Mouse (Mus musculus) T-helper 1 cell (primary cell): ENCODE data around the gene Aldh1a3.

Source experiments
- in situ Hi-C: fragments of 300-600 bp; cut with MboI, MseI; formaldehyde crosslinking; loops from one replicate; pipeline ENCODE4 v1.15.1; 2025; ENCODE audit warnings: high pct_unique_total_duplicates

Gene Aldh1a3

DNA sequence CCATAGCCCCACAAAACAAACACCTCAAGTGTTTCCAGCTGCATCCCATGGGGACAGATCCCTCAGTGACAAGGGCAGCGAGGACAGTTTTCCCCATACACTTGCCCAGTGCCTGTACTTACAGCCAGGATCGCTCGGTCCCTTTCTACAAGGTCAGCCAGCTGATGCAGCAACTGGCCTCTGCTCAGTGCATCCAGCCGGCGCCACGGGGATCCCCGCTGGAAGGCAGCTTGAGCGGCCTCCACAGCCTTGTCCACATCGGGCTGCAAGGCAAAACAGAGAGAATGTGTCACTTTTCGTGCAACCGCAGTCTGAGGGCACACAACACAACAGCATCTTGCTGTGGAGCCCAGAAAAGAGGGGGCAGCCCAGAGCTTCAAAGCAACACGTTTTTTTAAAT, 8.3 kb downstream of the Aldh1a3 start:
- in situ Hi-C loops, result no loop called here

DNA sequence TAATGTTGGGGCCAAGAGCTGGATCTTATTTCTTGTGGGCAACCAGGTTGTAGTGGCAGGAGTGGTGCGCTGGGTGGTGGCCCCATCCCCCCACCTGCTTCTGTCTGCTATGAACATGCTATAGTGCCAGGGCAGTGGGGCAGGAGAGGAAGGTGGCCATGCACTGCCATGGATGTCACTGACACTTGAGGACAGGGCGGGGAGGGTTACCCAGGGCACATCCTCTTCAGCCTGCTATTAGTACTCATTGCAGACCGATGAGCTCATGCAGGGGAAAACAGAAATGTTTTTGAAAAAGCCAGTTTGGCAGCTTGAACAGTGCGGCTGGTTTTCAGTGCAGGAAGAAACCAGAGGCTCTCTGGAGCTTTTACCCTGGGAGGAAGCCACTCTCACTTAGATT, 10.5 kb downstream of the Aldh1a3 start:
- in situ Hi-C loops, result no loop called here

DNA sequence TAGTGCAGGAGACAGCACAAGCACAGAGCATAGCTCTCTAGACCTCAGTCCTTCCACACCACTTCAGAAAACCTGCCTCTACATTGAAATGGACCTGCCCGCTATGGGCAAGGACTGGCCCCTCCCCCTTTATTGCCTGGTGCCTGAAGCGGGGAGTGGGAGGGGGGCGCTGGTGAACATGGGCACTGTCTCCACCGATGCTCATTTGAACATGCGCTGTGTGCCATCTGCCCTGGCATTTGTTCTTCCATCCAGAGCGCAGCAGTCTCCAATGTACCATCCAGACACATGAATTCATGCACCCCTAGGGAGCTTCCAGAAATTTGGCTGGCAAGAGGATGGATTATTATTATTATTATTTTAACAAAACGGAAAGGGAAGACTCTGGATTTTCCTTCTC, 14.2 kb downstream of the Aldh1a3 start:
- in situ Hi-C loops, result no loop called here

DNA sequence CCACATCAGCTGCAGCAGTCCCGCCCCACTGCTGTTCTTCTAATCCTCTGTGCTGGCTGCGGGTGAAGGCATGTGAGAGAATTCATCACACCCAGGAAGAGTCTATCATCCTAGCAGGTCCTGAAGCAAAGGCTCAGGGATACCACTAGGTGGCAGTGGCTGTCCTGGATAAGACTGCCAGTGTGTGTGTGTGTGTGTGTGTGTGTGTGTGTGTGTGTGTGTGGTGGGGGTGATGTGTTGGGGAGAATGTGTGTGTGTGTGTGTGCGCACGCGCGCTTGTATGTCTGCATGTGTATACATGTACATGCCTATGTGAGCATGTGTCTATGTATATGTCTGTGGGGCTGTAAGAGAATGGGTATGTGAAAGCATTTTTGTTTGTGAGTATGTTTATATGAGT, 17.9 kb downstream of the Aldh1a3 start:
- in situ Hi-C loops, result loop anchor here (5.0 kb wide), 1 partner anchor 82 kb away; no protein-coding TSS in a partner anchor

DNA sequence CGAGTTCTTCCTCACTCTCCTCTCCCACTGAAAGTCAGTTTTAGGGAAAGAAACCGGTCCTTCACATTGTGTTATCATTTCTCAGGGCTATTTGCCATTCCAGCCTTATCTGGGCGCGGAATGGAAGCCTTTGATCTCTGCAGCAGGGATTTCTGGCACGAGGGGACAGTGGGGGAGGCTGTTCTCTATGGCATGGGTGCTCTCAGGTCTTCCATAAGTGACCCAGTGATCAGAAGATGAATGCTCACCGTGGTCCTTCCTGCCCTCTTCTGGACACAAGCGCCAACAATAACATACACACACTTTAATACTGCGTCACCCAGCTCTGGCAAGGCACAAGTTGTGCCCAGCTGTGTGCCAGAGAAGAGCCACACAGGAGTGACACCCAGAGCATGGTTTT, 20.3 kb downstream of the Aldh1a3 start:
- in situ Hi-C loops, result loop anchor here (5.0 kb wide), 1 partner anchor 80 kb away; no protein-coding TSS in a partner anchor

DNA sequence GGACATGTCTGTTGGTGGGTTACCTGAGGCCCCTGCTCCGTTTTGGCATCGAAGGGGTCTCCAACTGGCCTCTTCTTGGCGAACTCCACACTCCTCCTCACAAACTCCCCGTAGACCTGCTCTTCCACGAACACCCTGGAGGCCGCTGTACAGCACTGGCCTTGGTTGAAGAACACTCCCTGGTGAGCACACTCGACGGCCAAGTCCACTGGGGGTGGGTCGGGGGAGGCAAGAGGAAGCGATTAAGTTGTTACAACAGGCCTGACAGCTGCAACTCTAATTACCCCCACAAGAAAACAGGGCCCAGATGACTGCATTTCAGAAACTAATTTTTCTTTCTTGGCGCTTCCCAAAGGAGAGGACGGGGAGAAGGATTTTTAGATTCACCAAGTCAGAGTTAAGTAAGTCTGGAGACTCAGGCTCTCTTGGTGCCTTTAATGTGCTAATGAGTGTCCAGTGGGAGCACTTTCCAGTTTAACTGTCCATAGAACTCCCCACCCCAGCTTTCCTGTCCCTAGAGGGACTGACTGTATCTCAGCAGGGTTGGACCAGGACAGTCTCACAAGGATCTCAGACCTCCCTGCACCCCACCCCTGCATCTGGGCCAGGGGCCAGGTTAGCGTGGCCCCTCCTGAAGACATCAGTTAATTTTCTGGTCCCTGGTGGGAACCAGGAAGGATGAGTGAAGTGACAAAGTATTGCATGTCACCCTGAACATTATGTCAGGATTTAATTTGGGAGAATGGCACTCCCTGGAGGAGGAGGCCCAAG, 21.2 kb downstream of the Aldh1a3 start:
- in situ Hi-C loops, result loop anchor here (5.0 kb wide), 1 partner anchor 79 kb away; no protein-coding TSS in a partner anchor

DNA sequence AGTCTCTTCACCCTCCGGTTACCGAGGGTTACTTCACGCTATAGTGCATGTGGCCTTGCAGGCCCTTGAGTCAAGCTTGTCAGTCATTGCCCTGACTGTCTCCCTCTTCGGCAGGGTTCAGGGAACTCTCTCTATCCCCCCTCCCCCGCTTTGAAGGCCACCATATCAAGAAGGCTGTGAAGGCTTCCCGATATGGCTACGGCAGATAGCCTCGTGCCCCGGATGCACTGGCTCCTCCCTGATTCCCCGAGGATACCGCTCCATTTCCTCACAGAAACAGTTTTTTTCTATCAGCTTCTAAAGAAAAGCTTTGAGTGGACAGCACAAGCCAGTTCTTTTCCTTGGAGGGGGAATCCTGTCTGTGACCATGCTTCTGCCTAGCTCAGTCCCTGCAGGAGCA, 21.8 kb downstream of the Aldh1a3 start:
- in situ Hi-C loops, result loop anchor here (5.0 kb wide), 1 partner anchor 78 kb away; no protein-coding TSS in a partner anchor

DNA sequence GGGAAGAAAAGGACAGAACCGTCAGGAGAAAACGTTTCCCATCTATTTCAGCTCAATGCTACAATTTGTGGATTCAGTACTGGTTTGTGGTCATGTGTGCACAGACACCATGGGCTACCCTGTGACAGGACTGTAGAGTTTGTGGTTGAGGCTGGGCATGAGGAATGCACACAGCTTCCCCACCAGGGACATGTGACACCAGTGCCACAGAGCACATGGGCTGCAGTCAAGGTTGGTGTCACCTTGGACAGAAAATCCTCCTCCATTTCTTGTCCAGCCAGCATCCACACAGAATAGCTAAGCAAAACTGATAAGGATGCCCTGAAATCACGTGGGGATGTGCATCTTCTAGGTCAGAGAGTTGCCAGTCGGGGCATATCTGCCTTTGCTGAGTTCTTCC, 22.5 kb downstream of the Aldh1a3 start:
- in situ Hi-C loops, result loop anchor here (5.0 kb wide), 1 partner anchor 78 kb away; no protein-coding TSS in a partner anchor

DNA sequence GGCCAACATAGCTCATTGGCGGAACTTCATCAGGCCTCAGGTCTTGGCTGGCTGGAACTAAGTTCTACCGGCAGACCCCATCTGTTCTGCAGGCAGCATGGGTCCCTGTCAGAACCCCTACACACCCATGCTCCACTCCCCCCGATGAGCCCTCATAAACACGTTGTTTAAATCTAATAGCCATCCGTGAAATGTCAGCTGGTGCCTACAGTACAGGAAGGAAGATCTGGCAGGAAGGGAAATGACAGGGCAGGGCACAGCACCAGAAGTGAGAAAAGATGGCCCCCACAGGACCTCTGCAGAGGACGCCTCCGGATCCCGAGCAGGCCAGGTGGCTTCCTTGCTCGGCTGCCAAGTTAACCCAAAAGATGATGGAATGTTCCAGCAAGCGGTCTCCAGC, 23.2 kb downstream of the Aldh1a3 start:
- in situ Hi-C loops, result no loop called here

DNA sequence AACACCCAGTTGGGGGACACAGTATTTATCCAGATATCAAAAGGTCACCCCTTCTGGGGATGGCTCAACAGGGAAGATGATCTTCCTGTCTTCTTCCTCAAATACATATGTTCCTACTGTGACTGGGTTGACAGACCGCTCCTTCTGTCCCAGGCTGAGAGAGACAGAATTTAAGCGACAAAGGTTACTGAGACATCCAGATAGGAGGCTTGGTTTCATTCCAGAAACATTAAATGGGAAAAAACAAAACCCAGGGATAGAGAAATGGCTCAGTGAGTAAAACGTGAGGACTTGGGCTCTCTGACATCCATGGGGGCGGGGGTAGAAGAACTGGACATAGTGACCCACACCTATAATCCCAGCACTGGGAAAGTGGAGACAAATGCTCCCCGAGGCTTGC, 24.4 kb downstream of the Aldh1a3 start:
- in situ Hi-C loops, result no loop called here

DNA sequence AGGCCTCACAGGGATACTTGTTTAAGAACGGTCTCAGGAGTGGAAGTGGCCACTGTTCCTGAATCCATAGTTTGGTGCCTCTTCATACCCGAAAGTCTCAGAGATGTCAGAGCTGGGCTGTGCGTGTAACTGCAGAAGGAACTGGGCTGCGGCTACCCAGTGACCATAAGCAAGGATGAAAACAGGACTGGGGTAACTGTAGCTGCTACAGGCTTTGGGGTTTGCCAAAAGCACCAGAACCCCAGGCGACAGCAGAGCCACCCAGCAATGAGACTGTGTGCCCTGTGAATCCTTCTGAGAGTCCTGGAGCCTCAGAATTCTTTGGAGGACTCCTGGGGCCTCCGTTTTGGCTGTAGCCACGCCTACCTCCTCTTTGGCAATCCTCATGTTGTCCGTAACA, 25.7 kb downstream of the Aldh1a3 start:
- in situ Hi-C loops, result no loop called here

DNA sequence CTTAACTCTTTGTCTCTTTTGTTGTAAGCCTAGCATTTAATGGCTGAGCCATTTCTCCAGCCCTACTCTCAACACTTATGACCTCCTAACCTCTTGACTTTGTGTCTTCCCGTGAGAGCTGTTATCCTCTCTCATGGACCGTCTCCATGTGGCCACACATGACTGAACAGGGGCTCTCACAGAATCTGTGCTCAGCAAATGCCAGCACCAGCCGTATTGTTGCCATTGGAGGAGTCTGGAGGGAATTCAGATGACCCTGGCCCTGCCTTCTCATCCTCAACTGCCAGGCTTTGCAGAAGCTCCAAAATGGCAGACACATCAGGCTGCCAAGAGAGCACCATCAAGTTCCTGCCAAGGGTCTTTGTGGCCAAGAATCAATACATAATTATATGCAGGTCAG, 30.0 kb downstream of the Aldh1a3 start:
- in situ Hi-C loops, result loop anchor here (5.0 kb wide), 1 partner anchor 300 kb away; no protein-coding TSS in a partner anchor

DNA sequence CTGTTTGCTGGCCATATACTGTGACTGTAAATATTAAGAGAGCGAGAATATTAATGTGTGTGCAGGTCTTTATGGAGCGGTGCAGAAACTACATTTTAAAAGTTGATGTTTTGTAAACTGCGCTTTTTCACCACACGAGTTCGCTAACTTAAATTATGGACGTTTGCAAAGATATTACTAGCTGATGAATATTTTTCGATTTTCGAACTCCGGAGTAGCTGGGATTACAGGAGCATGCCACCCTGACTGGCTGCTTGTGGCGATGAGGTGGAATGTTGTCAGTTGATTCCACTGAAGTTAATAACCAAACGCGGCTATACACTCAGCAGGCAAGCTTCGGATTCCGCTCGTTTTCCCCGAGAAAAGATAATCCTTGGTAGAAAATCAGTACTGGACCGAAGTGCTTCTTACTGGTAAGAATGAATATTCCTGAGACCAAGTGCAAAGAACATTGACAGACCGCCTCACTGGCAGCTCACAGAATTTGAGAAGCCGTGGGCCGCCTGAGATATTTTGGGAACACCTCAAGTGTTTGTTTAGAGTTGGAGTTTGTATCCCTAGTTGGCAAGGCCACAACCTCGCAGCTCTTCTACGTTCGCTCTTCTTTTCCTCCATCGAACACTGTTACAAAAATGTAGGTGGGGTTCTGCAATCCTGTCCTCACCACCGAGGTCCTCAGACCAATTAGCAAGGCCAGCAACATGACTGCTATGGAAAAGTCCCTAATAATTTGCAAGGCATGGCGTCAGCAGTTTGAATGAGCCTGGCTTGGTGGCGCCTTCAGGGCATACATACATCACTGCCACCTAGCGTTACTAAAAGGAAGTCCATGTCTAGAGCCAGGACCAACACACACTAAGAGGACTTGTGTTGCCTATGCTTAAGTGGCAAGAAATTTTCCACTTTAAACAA, 38.4 kb downstream of the Aldh1a3 start:
- in situ Hi-C loops, result no loop called here

DNA sequence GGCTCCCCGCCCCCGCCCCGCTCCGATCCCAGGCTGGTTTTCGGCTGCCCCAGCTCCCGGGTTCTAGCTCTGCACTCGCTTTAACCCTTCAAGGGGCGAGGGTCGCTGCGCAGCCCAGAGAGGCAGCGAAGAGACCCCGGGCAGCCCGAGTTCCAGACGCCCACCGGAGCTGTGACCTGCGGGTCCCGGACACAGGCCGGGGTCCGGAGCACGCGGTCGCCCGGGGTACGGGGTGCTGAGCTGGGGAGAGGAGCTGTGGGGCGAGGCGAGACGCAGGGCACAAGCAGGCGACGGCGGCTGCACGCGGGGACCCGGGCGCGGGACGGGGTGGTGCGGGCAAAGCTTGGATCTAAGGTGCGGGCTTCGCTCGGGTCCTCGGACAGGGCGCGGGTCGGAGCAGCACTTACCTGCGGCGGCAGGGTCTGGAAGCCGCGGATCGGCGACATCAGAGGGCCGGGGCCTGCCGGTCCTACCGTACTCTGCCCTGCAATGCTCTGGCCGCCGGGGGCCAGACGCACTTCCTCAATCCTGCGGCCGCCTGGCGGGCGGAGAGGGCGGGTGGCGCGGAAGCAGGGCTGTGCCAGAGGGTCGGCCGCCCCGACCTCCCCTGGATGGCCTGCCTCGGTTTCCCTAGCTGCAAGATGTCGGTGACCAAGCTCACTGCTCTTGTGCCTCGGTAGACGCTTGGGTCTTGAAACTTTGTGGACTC, 39.4 kb downstream of the Aldh1a3 start, which contains the start of gene Lrrk1:
Lrrk1 (minus strand) TSS at position 538 of the 709 bp plus-strand sequence.
- in situ Hi-C loops, result no loop called here

DNA sequence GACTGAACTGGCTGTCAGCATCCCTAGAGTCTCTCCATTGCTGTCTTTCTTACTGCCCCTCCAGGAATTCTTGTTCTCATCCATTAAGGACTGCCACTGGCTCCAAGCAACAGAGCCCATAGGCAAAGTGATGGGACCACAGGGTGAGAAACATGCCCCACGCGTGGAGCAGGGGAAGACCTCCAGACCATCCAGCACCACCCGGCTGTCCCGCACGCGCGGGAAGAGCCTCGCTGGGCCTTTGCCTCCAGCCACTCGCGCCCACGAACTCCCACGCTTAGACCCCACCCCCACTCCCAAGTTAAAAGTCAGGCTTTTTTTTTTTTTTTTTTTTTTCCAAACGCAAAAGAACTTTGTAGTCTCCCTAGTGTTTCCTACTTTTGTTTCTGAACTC, 39.9 kb downstream of the Aldh1a3 start:
- in situ Hi-C loops, result no loop called here

DNA sequence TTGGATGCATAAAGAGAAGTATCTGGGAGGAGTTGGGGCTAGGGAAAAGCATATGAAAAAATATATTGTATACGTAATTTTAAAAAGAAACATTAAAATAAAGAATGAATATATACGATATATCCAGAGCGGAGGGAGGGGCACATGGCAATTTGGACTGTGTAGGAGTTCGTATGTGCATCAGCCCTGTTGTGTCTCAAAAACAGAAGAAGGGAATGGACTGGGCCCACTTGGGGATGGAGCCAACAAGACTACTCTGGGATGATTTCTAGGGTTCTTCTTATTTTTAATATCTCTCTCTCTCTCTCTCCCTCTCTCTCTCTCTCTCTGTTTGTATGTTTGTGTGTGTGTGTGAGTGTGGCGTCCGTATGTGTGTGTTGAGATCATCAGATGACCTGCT, 40.9 kb downstream of the Aldh1a3 start:
- in situ Hi-C loops, result no loop called here

DNA sequence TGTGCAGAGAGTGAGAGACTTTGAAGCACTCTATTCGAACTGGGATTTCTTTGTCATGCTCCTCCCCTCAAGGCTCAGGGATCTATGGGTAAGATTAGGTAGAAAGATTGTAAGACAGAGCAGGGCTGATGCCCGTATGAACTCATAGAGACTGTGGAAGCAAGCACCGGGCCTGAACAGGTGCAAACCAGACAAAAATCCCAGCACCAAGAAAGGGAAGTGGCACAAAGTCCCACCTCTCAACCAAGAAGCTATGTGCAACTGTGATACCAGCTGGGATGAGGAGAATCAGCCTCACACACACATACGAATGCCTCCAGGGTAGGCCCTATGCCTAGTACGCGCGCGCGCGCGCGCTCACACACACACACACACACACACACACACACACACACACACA, 41.5 kb downstream of the Aldh1a3 start:
- in situ Hi-C loops, result no loop called here

DNA sequence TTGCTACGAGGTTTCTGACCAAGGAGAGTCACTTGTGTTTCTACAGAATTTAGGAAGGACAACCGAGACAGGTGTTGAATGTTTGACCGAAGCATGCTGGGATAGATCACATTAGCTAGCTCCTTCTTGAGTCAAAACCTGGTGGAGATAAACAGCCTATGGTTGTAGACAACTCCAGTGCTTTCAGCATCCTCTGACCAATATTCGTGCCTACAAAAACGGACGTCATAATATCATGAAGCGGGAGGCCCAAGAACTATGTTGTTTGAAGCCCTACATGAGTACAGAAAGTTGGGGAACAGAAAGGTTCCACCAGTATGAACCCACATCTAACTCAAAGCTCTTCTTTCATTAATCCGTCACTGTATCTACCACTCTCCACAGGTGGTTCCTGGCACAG, 42.4 kb downstream of the Aldh1a3 start:
- in situ Hi-C loops, result no loop called here

DNA sequence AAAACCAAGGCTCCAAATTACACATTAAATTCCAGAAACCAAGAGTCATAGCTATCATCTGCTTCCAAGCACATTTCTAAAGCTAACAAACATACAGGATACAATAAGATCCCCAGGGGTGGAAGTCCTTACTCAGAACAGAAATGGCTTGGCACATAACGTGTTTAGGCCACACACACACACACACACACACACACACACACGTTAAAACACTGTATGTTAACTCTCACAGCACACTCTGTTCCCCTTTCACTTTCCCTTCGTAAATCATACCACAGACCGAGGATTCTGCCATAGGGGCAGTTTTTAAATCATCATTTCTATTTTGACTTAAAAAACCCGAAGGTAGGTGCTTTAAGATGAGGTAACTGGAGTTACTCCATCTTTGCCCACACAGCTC, 43.1 kb downstream of the Aldh1a3 start:
- in situ Hi-C loops, result no loop called here

DNA sequence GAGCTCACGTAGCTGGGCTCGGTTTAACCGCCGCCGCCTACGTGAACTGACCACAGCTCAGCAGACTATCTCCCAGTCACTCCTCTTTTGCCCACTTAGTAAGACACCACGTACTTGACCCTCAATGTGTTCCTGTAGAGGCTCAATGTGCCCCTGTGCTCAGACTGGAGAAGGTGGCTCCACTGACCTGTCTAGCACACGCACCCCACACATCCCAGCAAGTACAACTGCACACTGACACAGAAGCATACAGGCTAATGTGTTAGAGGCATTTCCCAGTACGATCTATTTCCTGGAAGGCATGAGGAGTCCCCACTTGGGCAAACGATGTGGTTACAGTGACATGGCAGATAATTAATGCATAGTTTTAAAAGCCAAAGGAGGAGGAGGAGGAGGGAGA, 50.8 kb downstream of the Aldh1a3 start:
- in situ Hi-C loops, result no loop called here

DNA sequence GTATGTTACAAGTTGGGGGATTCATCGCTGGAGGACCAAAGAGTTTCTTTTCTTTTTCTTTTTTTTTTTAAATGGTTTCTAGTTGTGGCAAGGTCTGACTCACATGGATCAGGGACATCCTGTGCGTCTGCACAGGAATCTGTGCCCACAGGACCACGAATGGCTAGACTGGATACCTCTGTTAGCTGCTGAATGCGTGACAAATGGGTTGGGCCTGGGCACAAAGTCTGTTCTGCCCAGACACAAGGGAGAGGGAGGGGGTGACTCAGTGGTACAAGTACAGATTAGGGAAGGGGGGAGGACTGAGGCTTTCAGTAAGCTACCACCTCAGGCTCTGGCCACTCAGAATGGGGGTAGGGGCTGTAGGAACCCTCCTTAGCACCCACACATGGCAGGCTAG, 51.6 kb downstream of the Aldh1a3 start:
- in situ Hi-C loops, result no loop called here

DNA sequence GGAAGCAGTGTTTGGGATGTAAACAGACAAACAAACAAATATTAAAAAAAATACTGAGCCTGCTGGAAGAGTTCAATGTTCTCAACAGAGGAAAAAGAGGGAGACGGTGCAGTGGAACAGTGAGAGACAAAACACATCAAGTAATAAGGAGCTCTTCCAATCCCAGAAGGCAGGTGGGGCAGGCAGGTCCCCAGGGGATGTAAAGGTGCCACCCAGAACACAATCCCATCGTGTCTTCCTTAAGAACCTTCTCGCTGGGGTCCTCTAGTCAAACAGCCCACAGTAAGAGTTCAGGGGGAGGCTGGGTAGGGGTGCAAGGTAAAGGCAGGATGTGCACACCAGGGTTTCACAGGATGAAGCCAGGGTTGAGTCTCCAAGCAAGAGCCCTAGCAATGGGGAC, 53.9 kb downstream of the Aldh1a3 start:
- in situ Hi-C loops, result no loop called here
